Mouse (Mus musculus): ENCODE measurements around the gene Slco2a1. TPM values are rescaled to one million over a fixed set of nuclear protein-coding genes. Genes with fewer than 3 reads are reported as not detected.

Slco2a1 gene
- polyA plus RNA-seq, 2 experiments = 5.1 to 7.2 TPM

- 60% methylated on average over 1 of the region's 1 CpGs for WGBS
- no peak overlapping the region for H3K27ac ChIP-seq (replicated peaks; ENCODE audit: low read depth, low read length)
- ATAC-seq (ENCODE audit: low FRiP score, low read depth) = no peak
- no peak overlapping the region for H3K4me3 ChIP-seq (replicated peaks; ENCODE audit: low read length)
- H3K36me3 ChIP-seq (ENCODE audit: control insufficient read depth, insufficient read depth, low read length) = no peaks in the 10 kb centered on the region
- TF ChIP-seq POLR2A (IDR thresholded peaks at IDR 0.05; ENCODE audit: borderline replicate concordance, extremely low read depth, insufficient read depth, insufficient read length) = no peak
- DNase-seq (ENCODE audit: low spot score) = no peak
- no peaks in the 10 kb centered on the region for H3K9me3 ChIP-seq (ENCODE audit: control insufficient read depth, low read length)
- no peak overlapping the region for H3K9ac ChIP-seq (ENCODE audit: low read depth, low read length, severe bottlenecking)
- H3K4me2 ChIP-seq (replicated peaks; ENCODE audit: low read depth, low read length, severe bottlenecking) = no peak overlapping the region
- H3K27me3 ChIP-seq (ENCODE audit: control insufficient read depth, insufficient read depth, low read length) = no peaks in the 10 kb centered on the region
- H3K4me1 ChIP-seq (ENCODE audit: control insufficient read depth, insufficient read depth, low read length) = no peaks in the 10 kb centered on the region
Observed at GRCm38 (mm10) chr9:103045406-103045805, 56.9 kb downstream of the Slco2a1 start.

DNA sequence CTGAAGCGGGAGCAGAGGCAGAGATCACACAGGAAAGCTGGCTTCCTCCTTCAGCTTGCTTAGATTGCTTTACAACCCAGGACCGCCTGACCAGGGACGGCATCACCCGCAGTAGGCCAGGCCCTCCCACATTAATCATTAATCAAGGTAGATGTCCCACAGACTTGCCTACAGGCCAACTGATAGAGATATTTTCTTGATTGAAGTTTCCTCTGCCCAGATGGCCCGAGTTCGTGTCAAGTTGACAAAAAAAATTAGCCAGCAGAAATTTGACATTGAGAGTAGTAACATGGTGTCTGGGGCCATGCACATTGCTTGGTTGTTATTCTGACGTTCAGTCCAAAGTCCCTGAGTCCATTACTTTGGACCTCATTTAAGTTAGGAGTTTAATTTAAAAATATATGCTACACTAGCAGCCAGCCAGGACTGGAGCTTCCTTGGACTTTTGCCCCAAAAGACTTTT is 60.6 kb downstream of the Slco2a1 start:
- H3K4me2 ChIP-seq (replicated peaks; ENCODE audit: low read depth, low read length, severe bottlenecking) = no peak overlapping the region
- H3K4me3 ChIP-seq (replicated peaks; ENCODE audit: low read length) = no peak overlapping the region
- no peaks in the 10 kb centered on the region for H3K27me3 ChIP-seq (ENCODE audit: control insufficient read depth, insufficient read depth, low read length)
- 64% methylated on average over 7 of the region's 7 CpGs for WGBS
- no peak overlapping the region for H3K9ac ChIP-seq (ENCODE audit: low read depth, low read length, severe bottlenecking)
- no peak for ATAC-seq (ENCODE audit: low FRiP score, low read depth)
- DNase-seq (ENCODE audit: low spot score) = no peak
- no peak overlapping the region for H3K27ac ChIP-seq (replicated peaks; ENCODE audit: low read depth, low read length)
- H3K9me3 ChIP-seq (ENCODE audit: control insufficient read depth, low read length) = no peaks in the 10 kb centered on the region
- TF ChIP-seq POLR2A (IDR thresholded peaks at IDR 0.05; ENCODE audit: borderline replicate concordance, extremely low read depth, insufficient read depth, insufficient read length) = no peak
- no peaks in the 10 kb centered on the region for H3K4me1 ChIP-seq (ENCODE audit: control insufficient read depth, insufficient read depth, low read length)
- no peaks in the 10 kb centered on the region for H3K36me3 ChIP-seq (ENCODE audit: control insufficient read depth, insufficient read depth, low read length)

- Histone ChIP-seq H3K27ac (replicated peaks; ENCODE audit: low read depth, low read length) (no peak overlapping the region), H3K4me2 (replicated peaks; ENCODE audit: low read depth, low read length, severe bottlenecking) (no peak overlapping the region), H3K9ac (ENCODE audit: low read depth, low read length, severe bottlenecking) (no peak overlapping the region), H3K27me3 (ENCODE audit: control insufficient read depth, insufficient read depth, low read length) (no peaks in the 10 kb centered on the region), H3K4me1 (ENCODE audit: control insufficient read depth, insufficient read depth, low read length) (0 out of 2 replicates have a peak, but pooled peaks cover 2% of the 10 kb centered on the region), H3K36me3 (ENCODE audit: control insufficient read depth, insufficient read depth, low read length) (no peaks in the 10 kb centered on the region), H3K4me3 (replicated peaks; ENCODE audit: low read length) (no peak overlapping the region), H3K9me3 (ENCODE audit: control insufficient read depth, low read length) (no peaks in the 10 kb centered on the region)
- WGBS = 81% methylated on average over 7 of the region's 7 CpGs
- no peak for ATAC-seq (ENCODE audit: low FRiP score, low read depth)
- no peak for DNase-seq (ENCODE audit: low spot score)
- no peak for TF ChIP-seq POLR2A (IDR thresholded peaks at IDR 0.05; ENCODE audit: borderline replicate concordance, extremely low read depth, insufficient read depth, insufficient read length)
Observed at GRCm38 (mm10) chr9:103053829-103054228, 65.3 kb downstream of the Slco2a1 start.

GRCm38 (mm10) chr9:103055061-103055460 is 66.5 kb downstream of the Slco2a1 start:
- Histone ChIP-seq H3K4me2 (replicated peaks; ENCODE audit: low read depth, low read length, severe bottlenecking) (no peak overlapping the region), H3K9ac (ENCODE audit: low read depth, low read length, severe bottlenecking) (no peak overlapping the region), H3K9me3 (ENCODE audit: control insufficient read depth, low read length) (no peaks in the 10 kb centered on the region), H3K36me3 (ENCODE audit: control insufficient read depth, insufficient read depth, low read length) (no peaks in the 10 kb centered on the region), H3K27me3 (ENCODE audit: control insufficient read depth, insufficient read depth, low read length) (no peaks in the 10 kb centered on the region), H3K4me1 (ENCODE audit: control insufficient read depth, insufficient read depth, low read length) (0 out of 2 replicates have a peak, but pooled peaks cover 2% of the 10 kb centered on the region), H3K27ac (replicated peaks; ENCODE audit: low read depth, low read length) (no peak overlapping the region), H3K4me3 (replicated peaks; ENCODE audit: low read length) (no peak overlapping the region)
- no peak for TF ChIP-seq POLR2A (IDR thresholded peaks at IDR 0.05; ENCODE audit: borderline replicate concordance, extremely low read depth, insufficient read depth, insufficient read length)
- ATAC-seq (ENCODE audit: low FRiP score, low read depth) (no peak), DNase-seq (ENCODE audit: low spot score) (no peak)
- whole genome bisulfite sequencing = 60% methylated on average over 11 of the region's 11 CpGs

DNA sequence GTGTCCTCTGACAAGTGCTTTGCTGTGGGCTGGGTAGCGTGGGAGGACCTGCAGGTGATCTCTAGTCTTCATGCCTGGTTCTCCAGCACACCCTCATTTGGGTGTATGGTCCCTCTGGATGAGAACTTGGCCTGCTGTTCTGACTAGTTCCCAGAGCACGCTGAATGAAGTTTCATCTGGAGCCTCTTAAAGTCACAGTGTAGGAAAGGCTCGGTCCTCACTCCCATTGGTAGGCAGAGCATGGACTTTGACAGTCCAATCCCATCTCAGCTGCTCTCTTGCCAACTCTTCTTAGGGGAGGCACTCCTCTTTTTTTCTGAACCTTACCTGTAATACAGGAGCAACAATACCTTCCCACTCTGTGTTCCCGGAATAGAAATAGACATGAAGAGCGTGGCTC is 67.7 kb downstream of the Slco2a1 start:
- H3K9ac ChIP-seq (ENCODE audit: low read depth, low read length, severe bottlenecking) = no peak overlapping the region
- 0 out of 2 replicates have a peak, but pooled peaks cover 2% of the 10 kb centered on the region for H3K4me1 ChIP-seq (ENCODE audit: control insufficient read depth, insufficient read depth, low read length)
- ATAC-seq (ENCODE audit: low FRiP score, low read depth) (no peak), DNase-seq (ENCODE audit: low spot score) (no peak)
- no peak for TF ChIP-seq POLR2A (IDR thresholded peaks at IDR 0.05; ENCODE audit: borderline replicate concordance, extremely low read depth, insufficient read depth, insufficient read length)
- no peak overlapping the region for H3K4me3 ChIP-seq (replicated peaks; ENCODE audit: low read length)
- no peaks in the 10 kb centered on the region for H3K9me3 ChIP-seq (ENCODE audit: control insufficient read depth, low read length)
- H3K36me3 ChIP-seq (ENCODE audit: control insufficient read depth, insufficient read depth, low read length) = no peaks in the 10 kb centered on the region
- 87% methylated on average over 5 of the region's 5 CpGs for WGBS
- H3K4me2 ChIP-seq (replicated peaks; ENCODE audit: low read depth, low read length, severe bottlenecking) = no peak overlapping the region
- no peak overlapping the region for H3K27ac ChIP-seq (replicated peaks; ENCODE audit: low read depth, low read length)
- no peaks in the 10 kb centered on the region for H3K27me3 ChIP-seq (ENCODE audit: control insufficient read depth, insufficient read depth, low read length)

DNA sequence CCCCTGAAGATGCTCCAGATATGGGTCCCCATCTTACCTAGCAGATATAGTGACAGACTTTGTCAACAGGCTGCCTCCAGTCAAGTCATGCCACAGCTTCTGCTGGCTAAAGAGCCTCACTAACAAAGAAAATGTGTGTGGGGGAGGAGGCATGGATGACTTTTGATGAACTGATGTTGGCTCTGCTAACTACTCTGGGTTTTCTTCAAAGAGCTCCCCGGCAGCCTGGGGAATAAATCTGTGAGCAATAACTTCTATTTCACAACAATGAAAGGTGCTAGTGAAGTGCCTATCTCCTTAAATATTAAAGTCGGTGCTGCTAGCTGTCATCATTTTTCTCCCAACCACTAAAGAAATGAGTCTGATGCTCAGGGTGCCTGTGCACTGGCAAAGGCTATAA is 72.0 kb downstream of the Slco2a1 start:
- no peaks in the 10 kb centered on the region for H3K9me3 ChIP-seq (ENCODE audit: control insufficient read depth, low read length)
- H3K27ac ChIP-seq (replicated peaks; ENCODE audit: low read depth, low read length) = no peak overlapping the region
- H3K4me3 ChIP-seq (replicated peaks; ENCODE audit: low read length) = no peak overlapping the region
- ATAC-seq (ENCODE audit: low FRiP score, low read depth) (no peak), DNase-seq (ENCODE audit: low spot score) (no peak)
- no peaks in the 10 kb centered on the region for H3K36me3 ChIP-seq (ENCODE audit: control insufficient read depth, insufficient read depth, low read length)
- TF ChIP-seq POLR2A (IDR thresholded peaks at IDR 0.05; ENCODE audit: borderline replicate concordance, extremely low read depth, insufficient read depth, insufficient read length) = no peak
- no peaks in the 10 kb centered on the region for H3K4me1 ChIP-seq (ENCODE audit: control insufficient read depth, insufficient read depth, low read length)
- H3K4me2 ChIP-seq (replicated peaks; ENCODE audit: low read depth, low read length, severe bottlenecking) = no peak overlapping the region
- 33% methylated on average over 2 of the region's 2 CpGs for WGBS
- H3K27me3 ChIP-seq (ENCODE audit: control insufficient read depth, insufficient read depth, low read length) = no peaks in the 10 kb centered on the region
- no peak overlapping the region for H3K9ac ChIP-seq (ENCODE audit: low read depth, low read length, severe bottlenecking)
